Mouse (Mus musculus) midbrain, embryonic 12.5 days (tissue): ENCODE measurements around the gene Igflr1. TPM values are rescaled to one million over a fixed set of nuclear protein-coding genes. Genes with fewer than 3 reads are reported as not detected.

Experiments
- ATAC-seq: fragments of 200-750 bp; cut with Nextera tagmentation; 2 replicates; pipeline ENCODE4 v1.8.0; 2017; ENCODE audit warnings: low read depth, moderate TSS enrichment, moderate library complexity; ENCODE audit not compliant: low FRiP score
- H3K27ac ChIP-seq: fragments of 300-500 bp; sonication (generic); replicated peaks from 2 replicates; pipeline ENCODE4 v1.5.1; 2016; ENCODE audit warnings: mild to moderate bottlenecking
- H3K27me3 ChIP-seq: fragments of 300-500 bp; sonication (generic); 2 replicates; pipeline ENCODE4 v1.6.1; 2016; ENCODE audit warnings: mild to moderate bottlenecking
- H3K36me3 ChIP-seq: fragments of 300-500 bp; sonication (generic); 2 replicates; pipeline ENCODE4 v1.6.1; 2016
- H3K4me1 ChIP-seq: fragments of 300-500 bp; sonication (generic); 2 replicates; pipeline ENCODE4 v1.6.1; 2016
- H3K4me2 ChIP-seq: fragments of 300-500 bp; sonication (generic); replicated peaks from 2 replicates; pipeline ENCODE4 v1.6.1; 2016; ENCODE audit warnings: mild to moderate bottlenecking, moderate library complexity
- H3K4me3 ChIP-seq: fragments of 300-500 bp; sonication (generic); 2 replicates; pipeline ENCODE4 v1.5.1; 2016; ENCODE audit warnings: mild to moderate bottlenecking
- H3K9ac ChIP-seq: fragments of 300-500 bp; sonication (generic); replicated peaks from 2 replicates; pipeline ENCODE4 v1.6.1; 2016; ENCODE audit warnings: mild to moderate bottlenecking, moderate library complexity
- H3K9me3 ChIP-seq: fragments of 300-500 bp; sonication (generic); 2 replicates; pipeline ENCODE4 v1.6.1; 2016; ENCODE audit warnings: mild to moderate bottlenecking
- WGBS: fragments of 180-500 bp; shearing (Covaris S2); methylation state at CpG from one replicate; pipeline ENCODE4 v1.1.7; 2016; 5-methylcytosine and 5-hydroxymethylcytosine counted together
- polyA plus RNA-seq: library from polyadenylated mRNA; unstranded; fragments of >200 nt; fragmentation: Nextera tagmentation; extraction: Ambion mirVana; gene quantifications from 2 replicates; pipeline ENCODE4 v1.2.1, GENCODE M21; 2016

Gene Igflr1
- polyA plus RNA-seq, 1 experiment from 2014 or later = 8.2 TPM

GRCm38 (mm10) chr7:30557901-30558514, 7.2 kb upstream of the Igflr1 start:
- H3K27me3 ChIP-seq = peaks cover 10% of the 10 kb centered on the region; the same call in 1 of the 2 replicates
- H3K9ac ChIP-seq = no peak overlapping the region
- no peak for ATAC-seq
- 0 out of 2 replicates have a peak overlapping the region, but pooled peaks have one; percentile 64 for H3K4me3 ChIP-seq
- 87% methylated on average over 13 of the region's 13 CpGs for WGBS
- H3K9me3 ChIP-seq = no peaks in the 10 kb centered on the region
- H3K4me2 ChIP-seq = peak overlapping the region; percentile 97
- peaks cover 32% of the 10 kb centered on the region for H3K4me1 ChIP-seq
- no peak overlapping the region for H3K27ac ChIP-seq
- peaks cover 34% of the 10 kb centered on the region for H3K36me3 ChIP-seq

DNA sequence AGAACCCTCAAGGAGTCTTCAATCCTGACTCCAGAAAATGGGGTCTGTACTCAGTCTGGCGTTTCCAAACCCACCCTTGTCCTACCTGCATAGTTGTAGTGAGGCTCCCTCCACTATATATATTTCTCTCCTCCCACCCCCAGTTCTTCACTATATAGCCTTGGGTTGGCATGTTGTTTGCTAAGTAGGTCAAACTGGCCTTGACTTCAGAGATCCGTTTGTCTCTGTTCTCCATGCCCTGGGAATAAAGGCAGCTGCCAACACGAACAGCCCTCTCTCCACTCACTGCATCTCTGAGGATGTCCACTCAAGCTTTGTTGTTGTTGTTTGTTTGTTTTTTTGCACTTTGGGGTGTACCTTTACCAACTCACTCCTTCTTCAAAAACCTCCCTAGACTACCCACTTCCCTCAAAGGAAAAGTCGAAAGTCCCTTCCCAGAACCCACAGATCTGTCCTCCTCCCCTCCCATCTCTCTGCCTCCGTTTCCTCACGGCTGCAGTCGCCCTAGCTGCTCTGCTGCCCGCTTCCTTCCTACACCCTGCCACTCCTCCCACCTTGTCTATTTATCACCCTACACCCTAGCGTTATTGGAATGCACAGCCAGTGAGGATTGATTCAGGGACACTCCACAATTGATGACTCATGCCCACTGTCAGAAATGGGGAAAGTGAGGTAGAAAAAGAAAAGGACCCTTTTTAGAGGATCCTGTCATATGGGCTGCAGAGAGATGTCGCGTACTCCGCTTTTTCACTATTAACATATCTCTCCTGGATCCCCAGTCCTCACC, 6.4 kb upstream of the Igflr1 start:
- WGBS = 12% methylated on average over 12 of the region's 12 CpGs
- Histone ChIP-seq H3K36me3 (peaks cover 34% of the 10 kb centered on the region), H3K4me2 (peak overlapping the region; percentile 97), H3K4me3 (peak overlapping the region; percentile 64), H3K9ac (peak overlapping the region; percentile 76), H3K9me3 (no peaks in the 10 kb centered on the region), H3K27me3 (peaks cover 6% of the 10 kb centered on the region; the same call in 1 of the 2 replicates), H3K27ac (peak overlapping the region; percentile 35; the same call in 1 of the 2 replicates), H3K4me1 (peaks cover 28% of the 10 kb centered on the region)
- ATAC-seq = 0 out of 2 replicates have a peak, but pooled peaks have one; percentile 0

DNA sequence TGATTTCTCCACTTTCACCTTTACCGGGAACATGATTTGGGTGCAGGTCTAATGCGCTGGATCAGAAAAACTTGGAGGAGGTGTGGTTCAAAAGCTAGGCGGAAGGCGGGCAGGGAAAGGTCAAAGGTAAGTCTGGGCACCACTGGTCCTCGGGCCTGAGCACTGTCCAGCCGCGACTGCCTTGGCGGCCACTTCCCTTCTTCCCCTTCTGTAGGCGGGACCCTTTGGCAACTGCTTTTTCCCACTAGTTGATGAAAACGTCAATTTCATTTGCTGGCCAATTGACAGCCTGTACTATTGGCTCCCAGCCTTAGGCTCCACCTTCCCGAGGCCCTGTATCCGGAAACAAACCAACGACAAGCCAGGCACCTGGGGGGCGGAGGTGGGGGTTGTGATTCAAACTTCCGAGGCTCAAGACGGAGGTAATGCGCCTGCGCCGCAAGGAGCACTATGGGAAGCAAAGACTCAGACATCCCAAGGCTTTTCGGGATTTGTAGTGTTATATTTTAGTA, 5.7 kb upstream of the Igflr1 start, which contains the start of gene Lin37:
TSS of gene Lin37 (minus strand) at position 396 of the 512 bp plus-strand sequence.
- peak within 1 kb of the TSS; percentile 35; the same call in 1 of the 2 replicates for H3K27ac ChIP-seq
- H3K9ac ChIP-seq = peak within 1 kb of the TSS; percentile 76
- H3K27me3 ChIP-seq = no peaks in the 10 kb centered on the region
- peaks cover 34% of the 10 kb centered on the region for H3K4me1 ChIP-seq
- under 1% methylated on average over 20 of the region's 20 CpGs for WGBS
- peaks cover 30% of the 10 kb centered on the region for H3K36me3 ChIP-seq
- peak; percentile 84 for ATAC-seq
- peak within 1 kb of the TSS; percentile 97 for H3K4me2 ChIP-seq
- no peaks in the 10 kb centered on the region for H3K9me3 ChIP-seq
- H3K4me3 ChIP-seq = peak within 1 kb of the TSS; percentile 64

DNA sequence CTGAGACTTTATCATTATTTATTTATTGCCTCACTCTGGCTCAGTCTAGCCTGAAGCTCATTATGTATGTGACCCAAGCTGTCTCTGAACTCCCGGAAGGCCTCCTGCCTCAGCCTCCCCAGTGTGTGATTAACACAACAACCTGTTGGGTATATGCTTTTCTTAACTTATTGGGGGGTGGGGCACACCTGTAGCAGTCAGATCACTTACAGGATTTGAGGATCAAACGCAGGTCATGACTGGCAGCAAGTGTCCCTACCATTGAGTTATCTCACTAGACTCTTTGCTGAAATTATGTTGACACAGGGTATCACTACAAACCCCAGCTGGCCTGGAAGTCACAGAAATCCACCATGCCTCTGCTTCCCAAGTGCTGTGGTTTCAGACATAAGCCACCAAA, 4.9 kb upstream of the Igflr1 start:
- WGBS = 78% methylated on average over 2 of the region's 2 CpGs
- ATAC-seq = no peak
- H3K4me3 ChIP-seq = no peak overlapping the region
- no peak overlapping the region for H3K27ac ChIP-seq
- no peak overlapping the region for H3K4me2 ChIP-seq
- peaks cover 22% of the 10 kb centered on the region for H3K36me3 ChIP-seq
- peaks cover 34% of the 10 kb centered on the region for H3K4me1 ChIP-seq
- no peak overlapping the region for H3K9ac ChIP-seq
- no peaks in the 10 kb centered on the region for H3K9me3 ChIP-seq
- H3K27me3 ChIP-seq = no peaks in the 10 kb centered on the region

- Histone ChIP-seq H3K27me3 (no peaks in the 10 kb centered on the region), H3K9ac (peak overlapping the region; percentile 71), H3K9me3 (no peaks in the 10 kb centered on the region), H3K36me3 (peaks cover 23% of the 10 kb centered on the region), H3K4me1 (peaks cover 34% of the 10 kb centered on the region), H3K4me2 (peak overlapping the region; percentile 77), H3K4me3 (peak overlapping the region; percentile 76), H3K27ac (peak overlapping the region; percentile 92)
- 3% methylated on average over 27 of the region's 27 CpGs for whole genome bisulfite sequencing
- peak; percentile 5; the same call in 1 of the 2 replicates for ATAC-seq
Measured at GRCm38 (mm10) chr7:30562526-30563116, 2.6 kb upstream of the Igflr1 start.

DNA sequence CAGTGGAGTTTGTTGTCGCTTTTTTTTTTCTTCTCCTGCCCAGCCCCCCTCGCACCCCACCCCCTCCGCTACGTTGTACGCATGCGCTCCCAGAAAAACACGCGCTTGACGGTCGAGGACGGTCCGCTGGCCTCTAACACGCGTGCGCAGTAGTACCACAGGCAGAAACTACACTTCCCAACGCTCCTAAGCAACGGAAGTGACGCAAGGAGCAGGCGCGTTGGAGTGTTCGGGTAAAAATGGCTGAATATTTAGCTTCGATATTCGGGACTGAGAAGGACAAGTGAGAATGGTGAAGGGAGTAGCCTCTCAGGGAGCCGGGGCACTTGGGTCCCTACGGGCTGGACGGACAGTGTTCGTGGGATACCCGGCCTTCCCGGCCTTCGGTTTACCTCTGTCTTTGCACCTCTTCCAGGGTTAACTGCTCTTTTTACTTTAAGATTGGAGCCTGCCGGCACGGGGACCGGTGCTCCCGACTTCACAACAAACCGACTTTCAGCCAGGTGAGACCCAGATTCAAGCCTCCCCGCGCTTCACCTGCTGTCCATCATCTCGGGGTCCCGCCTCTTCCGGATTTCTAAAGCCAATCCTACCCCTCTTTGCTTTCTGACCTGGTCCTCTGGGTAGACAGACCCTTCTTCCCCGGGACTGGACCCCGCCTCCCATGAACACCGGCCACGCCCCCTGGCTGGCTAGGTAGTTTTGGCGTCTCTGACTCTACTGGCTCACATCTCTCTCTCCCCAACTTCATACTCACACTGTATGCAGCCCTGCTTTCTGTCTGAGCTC, 1.9 kb upstream of the Igflr1 start, which contains the start of the genes U2af1l4, Gm49396 and Psenen:
TSS of gene U2af1l4 (plus strand) at position 185 of the 789 bp plus-strand sequence.
TSS of gene Gm49396 (plus strand) at position 228 of the 789 bp plus-strand sequence.
TSS of gene Psenen (minus strand) at position 511 of the 789 bp plus-strand sequence.
- WGBS = under 1% methylated on average over 45 of the region's 45 CpGs
- H3K4me1 ChIP-seq = peaks cover 29% of the 10 kb centered on the region
- H3K4me3 ChIP-seq = peak within 1 kb of the TSS; percentile 76
- peak within 1 kb of the TSS; percentile 81 for H3K9ac ChIP-seq
- peak; percentile 85 for ATAC-seq
- H3K9me3 ChIP-seq = no peaks in the 10 kb centered on the region
- H3K36me3 ChIP-seq = peaks cover 28% of the 10 kb centered on the region
- peak within 1 kb of the TSS; percentile 92 for H3K27ac ChIP-seq
- no peaks in the 10 kb centered on the region for H3K27me3 ChIP-seq
- H3K4me2 ChIP-seq = peak within 1 kb of the TSS; percentile 77

DNA sequence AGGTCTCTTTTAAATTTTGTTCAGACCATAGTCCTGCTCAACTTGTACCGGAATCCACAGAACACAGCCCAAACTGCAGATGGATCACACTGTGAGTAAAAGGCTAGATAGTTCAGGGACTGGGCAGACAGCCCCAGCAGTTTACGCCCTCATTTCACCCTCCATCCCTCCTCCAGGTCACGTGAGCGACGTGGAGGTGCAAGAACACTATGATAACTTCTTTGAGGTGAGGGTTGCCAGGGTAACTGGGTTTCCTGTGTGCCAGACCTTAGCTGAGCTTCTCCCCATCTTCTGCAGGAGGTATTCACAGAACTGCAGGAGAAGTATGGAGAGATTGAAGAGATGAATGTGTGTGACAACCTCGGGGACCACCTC, 1.3 kb upstream of the Igflr1 start:
- 24% methylated on average over 6 of the region's 6 CpGs for WGBS
- peak overlapping the region; percentile 92 for H3K27ac ChIP-seq

DNA sequence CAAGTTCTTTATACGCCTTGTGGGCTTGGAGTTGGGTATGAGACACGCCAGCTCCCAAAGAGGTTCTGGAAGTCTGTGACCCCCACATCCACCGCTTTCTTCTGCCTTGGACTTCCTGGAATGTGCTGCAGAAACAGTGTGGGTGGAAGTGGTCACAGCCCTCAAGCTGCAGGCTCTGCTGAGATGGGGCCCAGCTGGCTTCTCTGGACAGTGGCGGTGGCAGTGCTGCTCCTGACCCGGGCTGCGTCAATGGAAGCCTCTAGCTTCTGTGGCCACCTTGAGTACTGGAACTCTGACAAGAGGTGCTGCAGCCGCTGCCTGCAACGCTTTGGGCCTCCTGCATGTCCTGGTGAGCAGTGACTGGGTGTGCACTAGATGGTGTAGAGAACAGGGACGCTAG, 806 bp downstream of the Igflr1 start:
- H3K36me3 ChIP-seq = peaks cover 55% of the 10 kb centered on the region
- no peaks in the 10 kb centered on the region for H3K27me3 ChIP-seq
- H3K4me3 ChIP-seq = no peak overlapping the region
- no peak overlapping the region for H3K9ac ChIP-seq
- H3K4me1 ChIP-seq = peaks cover 15% of the 10 kb centered on the region
- no peak overlapping the region for H3K4me2 ChIP-seq
- no peak overlapping the region for H3K27ac ChIP-seq
- WGBS = 89% methylated on average over 9 of the region's 9 CpGs
- no peaks in the 10 kb centered on the region for H3K9me3 ChIP-seq
- no peak for ATAC-seq

More for the DNA sequence above, 1.3 kb upstream of the Igflr1 start:
- Histone ChIP-seq H3K4me2 (peak overlapping the region; percentile 62), H3K9me3 (no peaks in the 10 kb centered on the region), H3K36me3 (peaks cover 34% of the 10 kb centered on the region), H3K27me3 (no peaks in the 10 kb centered on the region), H3K9ac (peak overlapping the region; percentile 81; the same call in 1 of the 2 replicates), H3K4me1 (peaks cover 23% of the 10 kb centered on the region), H3K4me3 (peak overlapping the region; percentile 76)
- ATAC-seq = peak; percentile 0; the same call in 1 of the 2 replicates

DNA sequence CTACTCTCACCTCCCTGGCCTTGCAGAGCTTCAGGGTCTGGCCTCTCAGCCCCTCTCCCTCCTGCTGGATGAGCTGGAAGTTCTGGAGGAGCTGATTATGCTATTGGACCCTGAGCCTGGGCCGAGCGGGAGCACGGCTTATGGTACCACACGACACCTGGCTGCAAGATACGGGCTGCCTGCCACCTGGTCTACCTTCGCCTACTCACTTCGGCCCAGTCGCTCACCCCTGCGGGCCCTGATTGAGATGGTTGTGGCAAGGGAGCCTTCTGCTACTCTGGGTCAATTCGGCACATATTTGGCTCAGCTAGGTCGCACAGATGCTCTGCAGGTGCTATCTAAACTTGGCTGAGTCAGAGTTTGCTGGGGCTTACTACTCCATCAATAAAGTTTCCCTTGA, 2.3 kb downstream of the Igflr1 start:
- ATAC-seq = no peak
- H3K4me2 ChIP-seq = no peak overlapping the region
- WGBS = 93% methylated on average over 11 of the region's 11 CpGs
- no peak overlapping the region for H3K27ac ChIP-seq
- peaks cover 9% of the 10 kb centered on the region for H3K4me1 ChIP-seq
- no peaks in the 10 kb centered on the region for H3K27me3 ChIP-seq
- no peak overlapping the region for H3K9ac ChIP-seq
- no peaks in the 10 kb centered on the region for H3K9me3 ChIP-seq
- H3K4me3 ChIP-seq = no peak overlapping the region
- peaks cover 68% of the 10 kb centered on the region for H3K36me3 ChIP-seq

DNA sequence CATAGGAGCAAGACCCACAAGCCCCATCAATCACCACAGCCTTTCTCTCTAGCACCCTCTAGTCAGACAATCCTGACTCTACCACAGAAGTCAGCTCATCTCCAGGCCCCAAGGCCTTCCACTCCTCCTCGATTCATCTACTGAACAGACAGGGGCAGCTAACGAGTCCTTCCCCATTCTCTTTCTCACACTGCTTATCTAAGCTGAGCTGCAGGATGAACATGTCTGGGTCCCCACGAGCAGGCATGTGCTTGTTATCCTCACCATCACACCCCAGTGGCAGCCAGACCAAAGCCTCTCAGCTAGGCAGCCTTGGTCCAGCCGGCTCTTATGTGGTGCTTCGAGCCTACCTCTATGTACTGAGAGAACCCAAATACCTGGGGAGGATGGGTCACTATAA, 7.2 kb downstream of the Igflr1 start:
- H3K27me3 ChIP-seq = no peaks in the 10 kb centered on the region
- H3K9me3 ChIP-seq = no peaks in the 10 kb centered on the region
- no peak for ATAC-seq
- H3K36me3 ChIP-seq = peaks cover 96% of the 10 kb centered on the region
- H3K27ac ChIP-seq = no peak overlapping the region
- H3K4me3 ChIP-seq = no peak overlapping the region
- H3K4me2 ChIP-seq = no peak overlapping the region
- H3K4me1 ChIP-seq = no peaks in the 10 kb centered on the region
- 89% methylated on average over 5 of the region's 5 CpGs for WGBS
- no peak overlapping the region for H3K9ac ChIP-seq

DNA sequence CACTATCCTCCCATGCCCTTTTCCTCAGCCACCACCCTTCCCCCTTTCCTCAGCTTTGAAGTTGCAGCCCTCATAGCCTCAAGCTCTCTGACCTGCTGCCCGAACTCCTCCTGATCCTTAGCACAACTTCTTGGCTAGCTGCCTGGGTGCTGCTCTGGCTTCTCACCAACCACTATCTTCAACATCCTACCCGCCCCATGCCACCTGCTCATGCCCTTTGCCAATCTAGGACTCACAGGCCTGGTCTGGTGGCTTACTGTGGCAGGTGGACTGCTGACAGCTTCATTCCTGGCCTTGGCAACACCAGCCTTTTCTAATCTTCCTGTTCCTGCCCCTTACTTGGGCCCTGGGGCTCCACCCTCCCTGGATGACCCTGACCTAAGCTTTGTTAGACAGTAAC, 7.7 kb downstream of the Igflr1 start:
- Histone ChIP-seq H3K4me3 (no peak overlapping the region), H3K27ac (no peak overlapping the region), H3K27me3 (no peaks in the 10 kb centered on the region), H3K36me3 (peaks cover 97% of the 10 kb centered on the region), H3K9ac (no peak overlapping the region), H3K9me3 (no peaks in the 10 kb centered on the region), H3K4me1 (no peaks in the 10 kb centered on the region), H3K4me2 (no peak overlapping the region)
- 87% methylated on average over 2 of the region's 2 CpGs for WGBS
- ATAC-seq = no peak
